Mouse (Mus musculus) testis, postnatal 10 days (tissue): ENCODE measurements around the gene Tmem150a.

Experiments used
- DNase-seq: peaks from one replicate; pipeline ENCODE4 v3.0.0; 2021; ENCODE audit warnings: low spot score

Gene Tmem150a

DNA sequence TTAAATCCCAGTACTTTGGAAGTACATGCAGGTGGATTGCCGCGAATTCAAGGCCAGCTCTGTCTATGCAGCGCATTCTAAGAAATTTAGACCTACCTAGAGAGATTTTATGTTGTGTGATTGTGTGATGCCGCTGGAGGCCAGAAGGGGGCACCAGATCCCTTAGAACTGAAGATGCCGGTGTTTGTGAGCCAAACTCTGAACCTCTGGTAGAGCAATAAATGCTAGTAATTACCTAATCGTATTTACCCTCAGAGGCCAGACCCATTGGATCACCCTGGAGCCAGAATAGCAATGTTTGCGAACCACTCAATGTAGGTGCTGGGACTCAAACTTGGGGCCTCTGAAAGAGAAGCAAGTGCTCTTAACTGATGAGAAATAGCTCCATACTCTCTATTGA is 46.6 kb downstream of the Tmem150a start:
- DNase-seq, result peak; percentile 85

DNA sequence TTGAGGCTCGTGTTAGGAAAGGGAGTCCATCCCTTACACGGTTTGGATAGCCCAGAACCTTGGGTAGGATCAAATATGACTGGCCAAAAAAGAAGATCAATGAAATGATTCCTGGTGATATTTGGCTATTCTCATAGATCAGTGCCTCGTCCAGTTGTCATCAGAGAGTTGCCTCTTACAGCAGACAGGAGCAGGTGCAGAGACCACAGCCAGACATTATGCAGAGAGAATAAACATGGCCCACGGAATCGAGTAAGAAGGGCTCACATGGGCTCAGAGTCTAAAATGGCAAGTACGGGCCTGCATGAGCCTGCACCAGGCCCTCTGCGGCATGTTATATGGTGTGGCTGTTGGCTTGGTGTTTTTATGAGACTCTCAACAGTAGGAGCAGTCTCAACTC is 50.1 kb downstream of the Tmem150a start:
- DNase-seq, result no peak

DNA sequence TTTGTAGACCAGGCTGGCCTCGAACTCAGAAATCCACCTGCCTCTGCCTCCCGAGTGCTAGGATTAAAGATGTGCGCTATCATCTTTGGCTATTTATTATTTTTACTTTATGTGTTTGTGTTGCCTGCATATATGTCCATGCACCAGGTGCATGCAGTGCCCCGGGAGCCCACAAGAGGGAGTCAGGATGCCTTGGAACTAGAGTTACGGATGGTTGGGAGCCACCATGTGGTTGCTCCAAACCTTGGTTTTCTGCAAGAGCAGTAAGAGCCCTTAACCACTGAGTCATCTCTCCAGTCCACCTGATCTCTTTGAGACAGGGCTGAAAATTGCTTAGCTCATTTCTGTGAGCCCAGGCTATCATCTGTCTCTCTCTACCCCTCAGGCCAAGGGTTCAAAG is 51.9 kb downstream of the Tmem150a start:
- DNase-seq, result peak; percentile 90
